Mouse (Mus musculus) c-Kit-negative CD71-positive TER-119-positive erythroid progenitor cells, embryonic 14.5 days (primary cell): ENCODE measurements around the gene Gm49380.

Source experiments
- DNase-seq: peaks from one replicate; pipeline ENCODE4 v3.0.0-alpha.2; 2013; ENCODE audit warnings: low read depth, low spot score

The Gm49380 gene

GRCm38 (mm10) chr9:44047071-44047470 lies 66.2 kb downstream of the Gm49380 start:
- DNase-seq = no peak

GRCm38 (mm10) chr9:44046426-44046825 lies 66.9 kb downstream of the Gm49380 start:
- DNase-seq = no peak

GRCm38 (mm10) chr9:44045884-44046272 lies 67.4 kb downstream of the Gm49380 start:
- DNase-seq = no peak

GRCm38 (mm10) chr9:44045158-44045883 lies 68.0 kb downstream of the Gm49380 start:
- DNase-seq = no peak

GRCm38 (mm10) chr9:44044426-44045157 lies 68.7 kb downstream of the Gm49380 start:
- DNase-seq = no peak

- DNase-seq = no peak
Observed at GRCm38 (mm10) chr9:44043708-44044425, 69.4 kb downstream of the Gm49380 start.

GRCm38 (mm10) chr9:44042836-44043707 lies 70.2 kb downstream of the Gm49380 start, which contains the start of gene Thy1:
Gene Thy1 (plus strand): TSS chr9:44043384.
- no peak for DNase-seq

GRCm38 (mm10) chr9:44042396-44042680 lies 71.0 kb downstream of the Gm49380 start:
- DNase-seq = no peak

GRCm38 (mm10) chr9:44041511-44042395 lies 71.5 kb downstream of the Gm49380 start:
- no peak for DNase-seq

- DNase-seq = no peak
Observed at GRCm38 (mm10) chr9:44037106-44037505, 76.2 kb downstream of the Gm49380 start.

- DNase-seq = no peak
Observed at GRCm38 (mm10) chr9:44033957-44034727, 79.2 kb downstream of the Gm49380 start.

GRCm38 (mm10) chr9:44033317-44033716 lies 80.0 kb downstream of the Gm49380 start:
- no peak for DNase-seq

GRCm38 (mm10) chr9:44031946-44032345 lies 81.4 kb downstream of the Gm49380 start:
- DNase-seq = no peak

GRCm38 (mm10) chr9:44031079-44031478 lies 82.2 kb downstream of the Gm49380 start:
- DNase-seq = no peak

GRCm38 (mm10) chr9:44030646-44031045 lies 82.7 kb downstream of the Gm49380 start:
- no peak for DNase-seq

GRCm38 (mm10) chr9:44029580-44030236 lies 83.6 kb downstream of the Gm49380 start:
- no peak for DNase-seq

- no peak for DNase-seq
Observed at GRCm38 (mm10) chr9:44024096-44024495, 89.2 kb downstream of the Gm49380 start.

- no peak for DNase-seq
Observed at GRCm38 (mm10) chr9:44022100-44022847, 91.0 kb downstream of the Gm49380 start.

GRCm38 (mm10) chr9:44020001-44020400 lies 93.3 kb downstream of the Gm49380 start:
- DNase-seq = no peak
